Mouse (Mus musculus) limb, embryonic 14.5 days (tissue): ENCODE measurements around the gene Mroh2b. TPM values are rescaled to one million over a fixed set of nuclear protein-coding genes. Genes with fewer than 3 reads are reported as not detected.

Experiments used
- ATAC-seq: fragments of 200-750 bp; cut with Nextera tagmentation; 2 replicates; pipeline ENCODE4 v1.8.0; 2017; ENCODE audit warnings: low read depth, moderate number of reproducible peaks, moderate TSS enrichment; ENCODE audit not compliant: low FRiP score
- DNase-seq: peaks from one replicate; pipeline ENCODE4 v3.0.0-alpha.2; 2015; ENCODE audit warnings: low spot score
- H3K27ac ChIP-seq: fragments of 300-500 bp; sonication (generic); replicated peaks from 2 replicates; pipeline ENCODE4 v1.5.1; 2014; ENCODE audit warnings: low read depth, mild to moderate bottlenecking, low read length, moderate library complexity, mixed read lengths
- H3K27me3 ChIP-seq: fragments of 300-500 bp; sonication (generic); 2 replicates; pipeline ENCODE4 v1.6.1; 2014; ENCODE audit warnings: low read length, mixed read lengths; ENCODE audit not compliant: control insufficient read depth, insufficient read depth
- H3K36me3 ChIP-seq: fragments of 300-500 bp; sonication (generic); 2 replicates; pipeline ENCODE4 v1.6.1; 2014; ENCODE audit warnings: mild to moderate bottlenecking, low read length, moderate library complexity, mixed read lengths; ENCODE audit not compliant: control insufficient read depth, insufficient read depth
- H3K4me1 ChIP-seq: fragments of 300-500 bp; sonication (generic); 2 replicates; pipeline ENCODE4 v1.6.1; 2014; ENCODE audit warnings: antibody characterized with exemption, low read length, mixed read lengths; ENCODE audit not compliant: control insufficient read depth, insufficient read depth
- H3K4me2 ChIP-seq: fragments of 300-500 bp; sonication (generic); replicated peaks from 2 replicates; pipeline ENCODE4 v1.6.1; 2014; ENCODE audit warnings: low read depth, mild to moderate bottlenecking, low read length, moderate library complexity; ENCODE audit not compliant: severe bottlenecking
- H3K4me3 ChIP-seq: fragments of 300-500 bp; sonication (generic); replicated peaks from 2 replicates; pipeline ENCODE4 v1.5.1; 2014; ENCODE audit warnings: low read length
- H3K9ac ChIP-seq: fragments of 300-500 bp; sonication (generic); 2 replicates; pipeline ENCODE4 v1.6.1; 2014; ENCODE audit warnings: mild to moderate bottlenecking, low read depth, low read length, moderate library complexity; ENCODE audit not compliant: severe bottlenecking
- H3K9me3 ChIP-seq: fragments of 300-500 bp; sonication (generic); 2 replicates; pipeline ENCODE4 v1.6.1; 2016; ENCODE audit warnings: low read length; ENCODE audit not compliant: control insufficient read depth
- POLR2A ChIP-seq: fragments of 200-500 bp; IDR thresholded peaks from 2 replicates; pipeline ENCODE4 v1.8.0; 2012; ENCODE audit warnings: inconsistent platforms, mild to moderate bottlenecking, moderate library complexity, borderline replicate concordance; ENCODE audit not compliant: insufficient read depth, insufficient read length; ENCODE audit errors: extremely low read depth
- WGBS: fragments of 180-500 bp; shearing (Covaris S2); extraction: QIAGEN DNeasy Blood & Tissue Kit; methylation state at CpG from one replicate; pipeline ENCODE4 v1.1.7; 2014; 5-methylcytosine and 5-hydroxymethylcytosine counted together
- polyA plus RNA-seq, 2 experiments: library from polyadenylated mRNA; depleted of rRNA in 1 of 2; stranded (reverse) in 1 of 2; unstranded in 1 of 2; fragments of >200 nt; fragmentation: Nextera tagmentation in 1 of 2; extraction: Ambion mirVana in 1 of 2; gene quantifications; 2 replicates each; pipeline versions ENCODE4 v1.2.1 to v1.2.3; 2012 to 2014

The Mroh2b gene
- polyA plus RNA-seq (2012; rRNA removed) = not detected in 2 replicates
- polyA plus RNA-seq (2014; fragmentation: Nextera tagmentation; extraction: Ambion mirVana) = not detected in 2 replicates

DNA sequence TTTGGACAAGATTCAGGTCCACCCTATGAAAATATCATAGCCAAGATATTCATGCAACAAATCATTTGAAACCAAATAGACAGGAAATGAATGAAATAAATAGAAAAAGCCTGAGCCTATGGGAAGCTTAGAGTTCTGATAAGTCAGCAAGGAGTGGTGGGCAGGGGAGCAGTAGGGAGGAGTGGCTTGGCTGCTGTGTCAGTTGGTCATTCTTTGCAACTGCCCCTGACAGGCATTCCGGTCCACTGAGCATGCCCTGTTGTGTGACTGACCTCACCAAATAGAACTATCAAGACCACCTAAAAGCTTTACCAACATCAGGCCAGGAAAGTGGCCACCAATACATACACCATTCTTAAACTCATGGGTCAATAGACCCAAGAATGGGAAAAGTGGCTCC lies at the start of gene Mroh2b:
Gene Mroh2b (plus strand): TSS at position 301 of the 400 bp plus-strand sequence.
- H3K9me3 ChIP-seq = no peaks in the 10 kb centered on the region
- ATAC-seq (no peak), DNase-seq (no peak)
- no peak within 1 kb of the TSS for H3K9ac ChIP-seq
- no peaks in the 10 kb centered on the region for H3K36me3 ChIP-seq
- no peak within 1 kb of the TSS for H3K27ac ChIP-seq
- TF ChIP-seq POLR2A = no peak
- WGBS = 86% methylated on average over 1 of the region's 1 CpGs
- H3K4me1 ChIP-seq = no peaks in the 10 kb centered on the region
- H3K4me3 ChIP-seq = no peak within 1 kb of the TSS
- no peaks in the 10 kb centered on the region for H3K27me3 ChIP-seq
- H3K4me2 ChIP-seq = no peak within 1 kb of the TSS

DNA sequence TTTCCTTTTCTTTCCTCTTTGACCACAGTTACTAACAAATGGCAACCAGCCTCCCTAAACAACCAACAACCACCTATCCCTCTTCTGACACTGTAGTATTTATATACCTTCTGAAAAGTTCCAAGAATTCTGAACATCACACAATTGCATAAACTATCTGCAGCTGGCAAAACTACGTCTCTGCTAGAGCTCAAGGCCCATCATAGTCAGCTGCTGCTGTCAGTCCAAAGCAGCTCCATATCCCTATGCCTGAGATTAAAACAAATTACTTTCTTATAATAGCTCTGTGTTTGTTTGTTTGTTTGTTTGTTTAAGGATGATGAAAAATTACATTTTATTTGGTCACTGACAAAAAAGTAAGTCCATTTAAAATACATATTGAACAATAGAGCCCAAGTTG lies 48.5 kb upstream of the Mroh2b start:
- DNase-seq = no peak

DNA sequence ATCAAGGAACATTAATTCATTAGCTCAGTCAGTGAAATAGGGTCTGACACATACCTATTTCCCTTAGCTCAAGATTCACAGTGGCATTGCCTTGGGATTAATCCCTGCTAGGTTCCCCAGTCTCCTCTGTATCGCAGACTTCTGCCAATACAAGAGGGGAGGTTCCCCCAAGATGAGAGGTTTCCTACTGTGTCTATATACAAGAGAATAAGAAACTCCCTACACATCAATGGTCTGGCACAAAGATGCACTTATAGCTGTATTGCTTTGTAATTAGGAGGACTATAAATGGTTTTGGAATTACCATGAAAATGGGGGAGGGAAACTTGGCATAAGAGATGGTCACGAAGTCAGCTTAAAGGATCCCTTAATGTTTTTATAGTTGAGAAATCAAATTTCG lies 3.6 kb upstream of the Mroh2b start:
- Histone ChIP-seq H3K9ac (no peak overlapping the region), H3K27ac (no peak overlapping the region), H3K4me1 (no peaks in the 10 kb centered on the region), H3K27me3 (no peaks in the 10 kb centered on the region), H3K4me3 (no peak overlapping the region), H3K9me3 (no peaks in the 10 kb centered on the region), H3K36me3 (no peaks in the 10 kb centered on the region), H3K4me2 (no peak overlapping the region)
- no peak for TF ChIP-seq POLR2A
- no peak for ATAC-seq
- no peak for DNase-seq
- 64% methylated on average over 3 of the region's 3 CpGs for WGBS

More for the DNA sequence above, 48.5 kb upstream of the Mroh2b start:
- Histone ChIP-seq H3K27ac (no peak overlapping the region), H3K36me3 (no peaks in the 10 kb centered on the region), H3K27me3 (no peaks in the 10 kb centered on the region), H3K4me3 (no peak overlapping the region), H3K9ac (no peak overlapping the region), H3K9me3 (no peaks in the 10 kb centered on the region), H3K4me1 (no peaks in the 10 kb centered on the region), H3K4me2 (no peak overlapping the region)
- no peak for TF ChIP-seq POLR2A
- ATAC-seq = no peak
- WGBS = 91% methylated on average over 1 of the region's 1 CpGs

DNA sequence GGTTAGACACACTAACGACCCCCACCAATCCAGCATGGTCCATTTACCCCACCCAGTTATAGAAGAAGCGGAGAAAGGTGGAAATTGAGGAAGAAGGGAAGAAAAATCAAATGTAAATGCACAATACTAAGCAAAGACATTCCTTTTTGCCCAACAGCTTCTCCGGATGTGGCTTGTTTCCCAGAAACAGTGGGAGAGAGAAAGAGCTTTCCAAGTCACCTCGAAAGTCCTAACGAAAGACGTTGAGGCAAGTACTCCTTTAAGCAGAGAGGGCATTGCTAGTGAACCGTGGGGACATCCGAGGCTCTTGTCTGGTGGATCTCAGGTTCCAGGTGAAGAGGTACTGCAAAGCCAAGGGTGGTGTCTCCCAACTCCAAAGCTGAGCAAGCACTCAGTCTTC lies 36.2 kb downstream of the Mroh2b start:
- H3K4me2 ChIP-seq = no peak overlapping the region
- 79% methylated on average over 8 of the region's 8 CpGs for WGBS

DNA sequence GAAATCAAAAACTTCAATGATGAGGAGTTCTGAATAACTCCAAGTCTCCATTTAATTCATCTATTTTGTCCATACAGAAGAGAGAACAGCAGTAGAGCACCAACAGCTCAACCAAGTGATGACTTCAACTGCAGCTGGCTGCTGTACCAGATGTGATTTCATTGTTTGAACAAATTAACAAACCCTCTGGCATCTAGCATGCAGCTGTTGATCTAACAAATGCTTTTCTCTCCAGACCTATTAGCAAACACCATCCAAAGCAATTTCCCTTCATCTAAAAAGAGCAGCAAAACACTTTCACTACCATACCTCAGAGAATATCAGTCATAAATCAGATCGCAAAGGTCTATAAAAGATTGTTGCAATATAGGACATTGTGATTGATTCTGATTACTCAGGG lies 74.8 kb downstream of the Mroh2b start:
- WGBS = 87% methylated on average over 1 of the region's 1 CpGs
- H3K36me3 ChIP-seq = no peaks in the 10 kb centered on the region
- no peaks in the 10 kb centered on the region for H3K9me3 ChIP-seq
- DNase-seq (no peak), ATAC-seq (no peak)
- H3K4me2 ChIP-seq = no peak overlapping the region
- no peak overlapping the region for H3K27ac ChIP-seq
- no peak for TF ChIP-seq POLR2A
- no peak overlapping the region for H3K4me3 ChIP-seq
- no peaks in the 10 kb centered on the region for H3K27me3 ChIP-seq
- H3K4me1 ChIP-seq = no peaks in the 10 kb centered on the region
- no peak overlapping the region for H3K9ac ChIP-seq

More for the DNA sequence above, 36.2 kb downstream of the Mroh2b start:
- H3K4me3 ChIP-seq = no peak overlapping the region
- no peaks in the 10 kb centered on the region for H3K4me1 ChIP-seq
- H3K9ac ChIP-seq = no peak overlapping the region
- DNase-seq (no peak), ATAC-seq (no peak)
- H3K9me3 ChIP-seq = no peaks in the 10 kb centered on the region
- no peaks in the 10 kb centered on the region for H3K36me3 ChIP-seq
- TF ChIP-seq POLR2A = no peak
- no peaks in the 10 kb centered on the region for H3K27me3 ChIP-seq
- H3K27ac ChIP-seq = no peak overlapping the region

DNA sequence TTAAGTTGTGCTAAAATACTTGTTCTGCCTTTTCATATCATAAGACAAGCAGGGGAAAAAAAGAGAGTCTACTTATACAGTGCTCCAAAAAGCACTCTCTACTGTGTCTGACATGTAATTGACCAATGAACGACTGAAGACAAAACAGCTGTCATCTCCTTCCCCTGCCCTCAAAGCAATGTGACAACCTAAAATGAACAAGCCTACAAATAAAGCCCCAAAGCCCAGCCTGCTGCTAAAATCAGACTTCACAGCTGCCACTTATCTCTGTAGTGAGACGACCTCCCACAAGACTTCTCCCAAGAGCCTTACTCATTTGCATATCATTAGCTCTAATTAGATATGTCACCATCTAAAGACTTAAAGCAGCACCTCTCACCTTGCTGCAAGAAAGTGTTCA lies 104.4 kb downstream of the Mroh2b start:
- Histone ChIP-seq H3K4me3 (no peak overlapping the region), H3K9ac (no peak overlapping the region), H3K27me3 (no peaks in the 10 kb centered on the region), H3K9me3 (no peaks in the 10 kb centered on the region), H3K4me1 (no peaks in the 10 kb centered on the region), H3K27ac (no peak overlapping the region), H3K36me3 (no peaks in the 10 kb centered on the region), H3K4me2 (no peak overlapping the region)
- no peak for ATAC-seq
- TF ChIP-seq POLR2A = no peak
- 50% methylated on average over 2 of the region's 2 CpGs for WGBS
- no peak for DNase-seq
